Mouse (Mus musculus) embryonic facial prominence, embryonic 12.5 days (tissue): Measurements from ENCODE around the gene Hbp1. TPM values are rescaled to one million over a fixed set of nuclear protein-coding genes. Genes with fewer than 3 reads are reported as not detected.

Experiments used
- ATAC-seq: fragments of 200-750 bp; cut with Nextera tagmentation; 2 replicates; pipeline ENCODE4 v1.8.0; 2017; ENCODE audit not compliant: insufficient number of reproducible peaks, insufficient read depth, low FRiP score, low TSS enrichment
- H3K27ac ChIP-seq: fragments of 300-500 bp; sonication (generic); 2 replicates; pipeline ENCODE4 v1.5.1; 2016; ENCODE audit warnings: mild to moderate bottlenecking
- H3K27me3 ChIP-seq: fragments of 300-500 bp; sonication (generic); 2 replicates; pipeline ENCODE4 v1.6.1; 2016; ENCODE audit warnings: mild to moderate bottlenecking, moderate library complexity
- H3K36me3 ChIP-seq: fragments of 300-500 bp; sonication (generic); 2 replicates; pipeline ENCODE4 v1.6.1; 2016; ENCODE audit warnings: mild to moderate bottlenecking
- H3K4me1 ChIP-seq: fragments of 300-500 bp; sonication (generic); 2 replicates; pipeline ENCODE4 v1.6.1; 2016
- H3K4me2 ChIP-seq: fragments of 300-500 bp; sonication (generic); replicated peaks from 2 replicates; pipeline ENCODE4 v1.6.1; 2016; ENCODE audit warnings: mild to moderate bottlenecking, moderate library complexity
- H3K4me3 ChIP-seq: fragments of 300-500 bp; sonication (generic); 2 replicates; pipeline ENCODE4 v1.5.1; 2016; ENCODE audit warnings: mild to moderate bottlenecking
- H3K9ac ChIP-seq: fragments of 300-500 bp; sonication (generic); 2 replicates; pipeline ENCODE4 v1.6.1; 2016; ENCODE audit warnings: mild to moderate bottlenecking, moderate library complexity
- H3K9me3 ChIP-seq: fragments of 300-500 bp; sonication (generic); 2 replicates; pipeline ENCODE4 v1.6.1; 2016; ENCODE audit warnings: mild to moderate bottlenecking, moderate library complexity
- WGBS: fragments of 180-500 bp; shearing (Covaris S2); methylation state at CpG from one replicate; pipeline ENCODE4 v1.1.7; 2016; 5-methylcytosine and 5-hydroxymethylcytosine counted together
- polyA plus RNA-seq: library from polyadenylated mRNA; unstranded; fragments of >200 nt; fragmentation: Nextera tagmentation; extraction: Ambion mirVana; gene quantifications from 2 replicates; pipeline ENCODE4 v1.2.1, GENCODE M21; 2016

The Hbp1 gene
- polyA plus RNA-seq = 128 and 133 TPM in 2 replicates

GRCm38 (mm10) chr12:31949759-31950658 is at the start of gene Hbp1:
Gene Hbp1, minus strand, starts transcription at chr12:31950535.
- ATAC-seq = peak; percentile 98
- peak within 1 kb of the TSS; percentile 68 for H3K4me2 ChIP-seq
- under 1% methylated on average over 60 of the region's 71 CpGs for WGBS
- H3K36me3 ChIP-seq = no peaks in the 10 kb centered on the region
- H3K9me3 ChIP-seq = no peaks in the 10 kb centered on the region
- peak within 1 kb of the TSS; percentile 99 for H3K27ac ChIP-seq
- peak within 1 kb of the TSS; percentile 92 for H3K4me3 ChIP-seq
- 0 out of 2 replicates have a peak, but pooled peaks cover 2% of the 10 kb centered on the region for H3K4me1 ChIP-seq
- H3K9ac ChIP-seq = peak within 1 kb of the TSS; percentile 92
- no peaks in the 10 kb centered on the region for H3K27me3 ChIP-seq

- no peak for ATAC-seq
- no peaks in the 10 kb centered on the region for H3K4me1 ChIP-seq
- H3K4me2 ChIP-seq = no peak overlapping the region
- no peak overlapping the region for H3K27ac ChIP-seq
- 74% methylated on average over 5 of the region's 5 CpGs for WGBS
- no peak overlapping the region for H3K9ac ChIP-seq
- no peak overlapping the region for H3K4me3 ChIP-seq
- no peaks in the 10 kb centered on the region for H3K27me3 ChIP-seq
- H3K36me3 ChIP-seq = no peaks in the 10 kb centered on the region
- no peaks in the 10 kb centered on the region for H3K9me3 ChIP-seq
Observed at GRCm38 (mm10) chr12:31998706-31999105, 48.4 kb upstream of the Hbp1 start.

- Histone ChIP-seq H3K27me3 (no peaks in the 10 kb centered on the region), H3K4me3 (no peak overlapping the region), H3K36me3 (no peaks in the 10 kb centered on the region), H3K4me1 (no peaks in the 10 kb centered on the region), H3K9me3 (no peaks in the 10 kb centered on the region), H3K4me2 (no peak overlapping the region), H3K27ac (no peak overlapping the region), H3K9ac (no peak overlapping the region)
- no peak for ATAC-seq
- 75% methylated on average over 3 of the region's 3 CpGs for WGBS
Observed at GRCm38 (mm10) chr12:31997328-31997878, 47.1 kb upstream of the Hbp1 start.

GRCm38 (mm10) chr12:31996877-31997276 is 46.5 kb upstream of the Hbp1 start:
- ATAC-seq = no peak
- WGBS = 77% methylated on average over 5 of the region's 5 CpGs
- H3K27ac ChIP-seq = no peak overlapping the region
- no peak overlapping the region for H3K4me2 ChIP-seq
- H3K27me3 ChIP-seq = no peaks in the 10 kb centered on the region
- no peaks in the 10 kb centered on the region for H3K36me3 ChIP-seq
- no peaks in the 10 kb centered on the region for H3K9me3 ChIP-seq
- H3K4me3 ChIP-seq = no peak overlapping the region
- H3K9ac ChIP-seq = no peak overlapping the region
- no peaks in the 10 kb centered on the region for H3K4me1 ChIP-seq

GRCm38 (mm10) chr12:31990575-31990974 is 40.2 kb upstream of the Hbp1 start:
- 0 out of 2 replicates have a peak, but pooled peaks cover 3% of the 10 kb centered on the region for H3K4me1 ChIP-seq
- no peak overlapping the region for H3K27ac ChIP-seq
- ATAC-seq = no peak
- WGBS = 88% methylated on average over 4 of the region's 4 CpGs
- no peaks in the 10 kb centered on the region for H3K9me3 ChIP-seq
- no peak overlapping the region for H3K9ac ChIP-seq
- 0 out of 2 replicates have a peak, but pooled peaks cover 3% of the 10 kb centered on the region for H3K36me3 ChIP-seq
- H3K27me3 ChIP-seq = no peaks in the 10 kb centered on the region
- H3K4me2 ChIP-seq = no peak overlapping the region
- no peak overlapping the region for H3K4me3 ChIP-seq

GRCm38 (mm10) chr12:31989726-31990125 is 39.4 kb upstream of the Hbp1 start:
- Histone ChIP-seq H3K9ac (no peak overlapping the region), H3K27ac (no peak overlapping the region), H3K36me3 (0 out of 2 replicates have a peak, but pooled peaks cover 3% of the 10 kb centered on the region), H3K4me3 (no peak overlapping the region), H3K9me3 (no peaks in the 10 kb centered on the region), H3K27me3 (no peaks in the 10 kb centered on the region), H3K4me1 (peaks cover 4% of the 10 kb centered on the region; the same call in 1 of the 2 replicates), H3K4me2 (no peak overlapping the region)
- ATAC-seq = no peak

GRCm38 (mm10) chr12:31986463-31986862 is 36.1 kb upstream of the Hbp1 start:
- 91% methylated on average over 2 of the region's 2 CpGs for WGBS
- Histone ChIP-seq H3K4me1 (peaks cover 9% of the 10 kb centered on the region; the same call in 1 of the 2 replicates), H3K36me3 (no peaks in the 10 kb centered on the region), H3K9ac (no peak overlapping the region), H3K9me3 (no peaks in the 10 kb centered on the region), H3K27me3 (no peaks in the 10 kb centered on the region), H3K4me3 (no peak overlapping the region), H3K4me2 (no peak overlapping the region), H3K27ac (no peak overlapping the region)
- ATAC-seq = no peak

- Histone ChIP-seq H3K27me3 (no peaks in the 10 kb centered on the region), H3K36me3 (no peaks in the 10 kb centered on the region), H3K4me3 (no peak overlapping the region), H3K9ac (no peak overlapping the region), H3K4me1 (peaks cover 9% of the 10 kb centered on the region; the same call in 1 of the 2 replicates), H3K27ac (no peak overlapping the region), H3K9me3 (no peaks in the 10 kb centered on the region), H3K4me2 (no peak overlapping the region)
- WGBS = 90% methylated on average over 6 of the region's 6 CpGs
- no peak for ATAC-seq
Observed at GRCm38 (mm10) chr12:31985738-31986137, 35.4 kb upstream of the Hbp1 start.

- no peaks in the 10 kb centered on the region for H3K27me3 ChIP-seq
- no peaks in the 10 kb centered on the region for H3K36me3 ChIP-seq
- no peak overlapping the region for H3K9ac ChIP-seq
- no peak overlapping the region for H3K4me2 ChIP-seq
- no peak overlapping the region for H3K27ac ChIP-seq
- 56% methylated on average over 12 of the region's 12 CpGs for WGBS
- no peaks in the 10 kb centered on the region for H3K9me3 ChIP-seq
- H3K4me1 ChIP-seq = peaks cover 6% of the 10 kb centered on the region; the same call in 1 of the 2 replicates
- H3K4me3 ChIP-seq = no peak overlapping the region
- no peak for ATAC-seq
Observed at GRCm38 (mm10) chr12:31984664-31985063, 34.3 kb upstream of the Hbp1 start.

GRCm38 (mm10) chr12:31984206-31984605 is 33.9 kb upstream of the Hbp1 start:
- Histone ChIP-seq H3K4me2 (no peak overlapping the region), H3K9me3 (no peaks in the 10 kb centered on the region), H3K36me3 (no peaks in the 10 kb centered on the region), H3K27me3 (no peaks in the 10 kb centered on the region), H3K4me1 (peaks cover 6% of the 10 kb centered on the region; the same call in 1 of the 2 replicates), H3K4me3 (no peak overlapping the region), H3K27ac (no peak overlapping the region), H3K9ac (no peak overlapping the region)
- no peak for ATAC-seq
- WGBS = 49% methylated on average over 2 of the region's 2 CpGs

GRCm38 (mm10) chr12:31983769-31984168 is 33.4 kb upstream of the Hbp1 start:
- H3K36me3 ChIP-seq = no peaks in the 10 kb centered on the region
- WGBS = 66% methylated on average over 6 of the region's 6 CpGs
- no peak for ATAC-seq

GRCm38 (mm10) chr12:31983238-31983637 is 32.9 kb upstream of the Hbp1 start:
- Histone ChIP-seq H3K9ac (no peak overlapping the region), H3K36me3 (no peaks in the 10 kb centered on the region), H3K4me1 (peaks cover 6% of the 10 kb centered on the region; the same call in 1 of the 2 replicates), H3K27ac (no peak overlapping the region), H3K9me3 (no peaks in the 10 kb centered on the region), H3K27me3 (no peaks in the 10 kb centered on the region), H3K4me3 (no peak overlapping the region), H3K4me2 (no peak overlapping the region)
- WGBS = 61% methylated on average over 7 of the region's 7 CpGs
- ATAC-seq = no peak

More at GRCm38 (mm10) chr12:31983769-31984168, 33.4 kb upstream of the Hbp1 start:
- no peaks in the 10 kb centered on the region for H3K27me3 ChIP-seq
- peaks cover 6% of the 10 kb centered on the region; the same call in 1 of the 2 replicates for H3K4me1 ChIP-seq
- no peak overlapping the region for H3K27ac ChIP-seq
- H3K4me2 ChIP-seq = no peak overlapping the region
- H3K9me3 ChIP-seq = no peaks in the 10 kb centered on the region
- H3K4me3 ChIP-seq = no peak overlapping the region
- H3K9ac ChIP-seq = no peak overlapping the region
